34 mouse cellular contexts compared by ENCODE assay signal in genomic region chr4:57959056-57959455, GRCm38 (mm10). TPM values are rescaled to one million over a fixed set of nuclear protein-coding genes. Genes with fewer than 3 reads are reported as not detected.
DNase-seq lines count a peak whose midpoint lies in the region; TF ChIP-seq lines count a peak whose summit lies in the region.
"Had no signal": no experiment of that assay in that cellular context is flagged by ENCODE, and none has a peak within 500 bp of the region (broad histone marks: within the 10 kb centered on the region; RNA-seq: fewer than 3 reads in every experiment).

No protein-coding gene starts in this region.

- no peak overlapping the region for H3K4me3 ChIP-seq in testis, adult 2 months (ENCODE audit: control insufficient read depth, low read depth, low read length)
- H3K4me3 ChIP-seq in hindbrain, embryonic 10.5 days: no peak overlapping the region
- H3K4me3 ChIP-seq: embryonic facial prominence, embryonic 12.5 days; embryonic facial prominence, embryonic 15.5 days; gastrocnemius, adult 2 months; heart, embryonic 12.5 days; heart, embryonic 15.5 days; hindbrain, embryonic 15.5 days had no signal

- H3K9me3 ChIP-seq in hindbrain, embryonic 10.5 days: no peaks in the 10 kb centered on the region
- H3K9me3 ChIP-seq: embryonic facial prominence, embryonic 12.5 days; embryonic facial prominence, embryonic 15.5 days; heart, embryonic 12.5 days; heart, embryonic 15.5 days; hindbrain, embryonic 15.5 days had no signal

- H3K27ac ChIP-seq in testis, adult 2 months (ENCODE audit: control insufficient read depth, insufficient read depth, low read depth, low read length): peak overlapping the region; percentile 34; the same call in 1 of the 2 replicates
- H3K27ac ChIP-seq in hindbrain, embryonic 10.5 days: no peak overlapping the region
- H3K27ac ChIP-seq: embryonic facial prominence, embryonic 12.5 days; embryonic facial prominence, embryonic 15.5 days; heart, embryonic 15.5 days; hindbrain, embryonic 15.5 days had no signal

- no peaks in the 10 kb centered on the region for H3K36me3 ChIP-seq in testis, adult 2 months (ENCODE audit: control insufficient read depth, insufficient read depth, low read length)
- peaks cover 6% of the 10 kb centered on the region; the same call in 1 of the 2 replicates for H3K36me3 ChIP-seq in hindbrain, embryonic 10.5 days
- H3K36me3 ChIP-seq: embryonic facial prominence, embryonic 12.5 days; embryonic facial prominence, embryonic 15.5 days; heart, embryonic 12.5 days; heart, embryonic 15.5 days; hindbrain, embryonic 15.5 days had no signal

- H3K4me1 ChIP-seq in testis, adult 2 months (ENCODE audit: control insufficient read depth, insufficient read depth, low read length): peaks cover 13% of the 10 kb centered on the region
- peaks cover 30% of the 10 kb centered on the region for H3K4me1 ChIP-seq in hindbrain, embryonic 10.5 days (replicated peaks)

- no peak for TF ChIP-seq CTCF in testis, adult 2 months (IDR thresholded peaks at IDR 0.05; ENCODE audit: control insufficient read depth, insufficient read depth, insufficient replicate concordance, low read depth, low read length)

- H3K27me3 ChIP-seq in testis, adult 2 months (ENCODE audit: control insufficient read depth, insufficient read depth, low read length): no peaks in the 10 kb centered on the region
- peaks cover 6% of the 10 kb centered on the region; the same call in 1 of the 2 replicates for H3K27me3 ChIP-seq in hindbrain, embryonic 10.5 days (ENCODE audit: insufficient read depth, poor library complexity, severe bottlenecking)
- H3K27me3 ChIP-seq: embryonic facial prominence, embryonic 12.5 days; embryonic facial prominence, embryonic 15.5 days; heart, embryonic 12.5 days; heart, embryonic 15.5 days; hindbrain, embryonic 15.5 days had no signal

- no peak for TF ChIP-seq POLR2A in testis, adult 2 months (IDR thresholded peaks at IDR 0.05; ENCODE audit: control insufficient read depth, low read depth, low read length)

- peak; percentile 29 for DNase-seq in adrenal gland, adult 2 months
- DNase-seq in adrenal gland, postnatal 36 days: no peak
- DNase-seq in testis, postnatal 10 days (ENCODE audit: low spot score): no peak
- DNase-seq in induced T-regulatory cell, adult 2 months (ENCODE audit: low read depth): peak; percentile 30
- DNase-seq in hindbrain, embryonic 10.5 days (ENCODE audit: low spot score): no peak
- no peak for DNase-seq in c-Kit-positive CD71-positive TER-119-positive erythroid progenitor cells, embryonic 14.5 days (ENCODE audit: low spot score)
- DNase-seq: adrenal gland, postnatal 10 days; B cell, adult 2 months; cerebellum, adult 18-20 months; cerebellum, adult 9-10 months; cerebellum, postnatal 25 days; forebrain, postnatal 0 days; gastrocnemius, adult 2 months; gastrocnemius, postnatal 14 days; heart, adult 11 months; heart, postnatal 10 days; heart, postnatal 36 days; kidney, adult 2 months had no signal

- WGBS in hindbrain, embryonic 10.5 days: 91% methylated on average over 8 of the region's 8 CpGs

RNA-seq across cellular contexts. Expression of gene Txn1, which starts 2.8 kb away (rescaled TPM):
- 100 to 1,000 TPM; 264 to 311 TPM for total RNA-seq in adrenal gland, adult 2 months (2021)
- polyA plus RNA-seq in adrenal gland, adult 2 months (2012; rRNA removed): 61.2 and 69.7 TPM in 2 replicates
- 100 to 1,000 TPM; 327 to 337 TPM for total RNA-seq in adrenal gland, postnatal 36 days (2021)
- 19.7 and 22.5 TPM in 2 replicates for polyA plus RNA-seq in testis, adult 2 months (2012; rRNA removed)
- 411 and 413 TPM in 2 replicates for polyA plus RNA-seq in hindbrain, embryonic 10.5 days (2016; fragmentation: Nextera tagmentation; extraction: Ambion mirVana)

RNA-seq across cellular contexts. Expression of gene D630039A03Rik, which starts 43.0 kb away (rescaled TPM):
- 10 to 100 TPM; 11.5 to 11.6 TPM for total RNA-seq in adrenal gland, adult 2 months (2021)
- 3.8 and 4.9 TPM in 2 replicates for polyA plus RNA-seq in adrenal gland, adult 2 months (2012; rRNA removed)
- total RNA-seq in adrenal gland, postnatal 36 days (2021): 10 to 100 TPM in 1 of 2 experiments, 1 to 10 TPM in 1; 9.8 to 15.0 TPM
- 0.06 and 0.18 TPM in 2 replicates for polyA plus RNA-seq in testis, adult 2 months (2012; rRNA removed)
- polyA plus RNA-seq in hindbrain, embryonic 10.5 days (2016; fragmentation: Nextera tagmentation; extraction: Ambion mirVana): 0.24 and 0.36 TPM in 2 replicates
- total RNA-seq: common myeloid progenitor, adult 5-6 weeks; gastrocnemius, postnatal 14 days; gastrocnemius, postnatal 4 days had no signal
- polyA plus RNA-seq: forebrain, embryonic 11.5 days; forebrain, embryonic 14.5 days; forebrain, postnatal 0 days had no signal

RNA-seq across cellular contexts. Expression of gene Txndc8, which starts 49.9 kb away (rescaled TPM):
- total RNA-seq in adrenal gland, adult 2 months (2021): not detected
- polyA plus RNA-seq in adrenal gland, adult 2 months (2012; rRNA removed): not detected in 2 replicates
- total RNA-seq in adrenal gland, postnatal 36 days (2021): not detected
- polyA plus RNA-seq in testis, adult 2 months (2012; rRNA removed): 348 and 412 TPM in 2 replicates
- not detected in 2 replicates for polyA plus RNA-seq in hindbrain, embryonic 10.5 days (2016; fragmentation: Nextera tagmentation; extraction: Ambion mirVana)
- total RNA-seq: adrenal gland, postnatal 10 days; adrenal gland, postnatal 4 days; common myeloid progenitor, adult 5-6 weeks; forebrain, postnatal 0 days; gastrocnemius, adult 2 months; gastrocnemius, postnatal 14 days; gastrocnemius, postnatal 4 days; heart, adult 8-10 months; heart, postnatal 10 days; heart, postnatal 36 days had no signal
- polyA plus RNA-seq: activated CD4-positive, CD25-positive, alpha-beta regulatory T cell, adult 4 months; brain, embryonic 14.5 days; embryonic facial prominence, embryonic 12.5 days; embryonic facial prominence, embryonic 15.5 days; forebrain, embryonic 11.5 days; forebrain, embryonic 14.5 days; forebrain, postnatal 0 days; frontal cortex, adult 2 months; heart, embryonic 12.5 days; heart, embryonic 15.5 days; hindbrain, embryonic 11.5 days; hindbrain, embryonic 15.5 days; kidney, adult 2 months had no signal

Comparison
In these comparisons a context has a peak if more than half of its experiments do, and no peak if none do; other contexts are left out.
1. DNase-seq: peak in adrenal gland, adult 2 months (single experiment) and induced T-regulatory cell, adult 2 months (single experiment); none in adrenal gland, postnatal 36 days (0 of 2), testis, postnatal 10 days (single experiment), hindbrain, embryonic 10.5 days (single experiment) and c-Kit-positive CD71-positive TER-119-positive erythroid progenitor cells, embryonic 14.5 days (single experiment).
2. RNA of gene Txndc8, which starts 49.9 kb away (polyA plus RNA-seq): 348 to 412 TPM in testis, adult 2 months; not detected in adrenal gland, adult 2 months and not detected in hindbrain, embryonic 10.5 days; every median in the first group is over 100 times any median in the second.